Mouse (Mus musculus) CH12.LX (cell line): ENCODE measurements around the gene Gstm1. TPM values are rescaled to one million over a fixed set of nuclear protein-coding genes. Genes with fewer than 3 reads are reported as not detected.

Source experiments
- DNase-seq: peaks from one replicate; pipeline ENCODE4 v3.0.0-alpha.2; 2013; ENCODE audit errors: extremely low read depth
- H3K27ac ChIP-seq: 2 replicates; pipeline ENCODE4 v1.5.1; 2012; ENCODE audit warnings: low read depth, mild to moderate bottlenecking, control low read depth, moderate library complexity; ENCODE audit not compliant: insufficient read depth
- H3K27me3 ChIP-seq: replicated peaks from 2 replicates; pipeline ENCODE3; 2012; ENCODE audit warnings: inconsistent platforms
- H3K36me3 ChIP-seq, 2 experiments: replicated peaks in 1 of 2; 2 replicates each; pipeline versions ENCODE3 to v1.6.1; 2012; ENCODE audit warnings: inconsistent platforms in 1 of 2, low read length in 1 of 2, mild to moderate bottlenecking in 1 of 2, mixed read lengths in 1 of 2, moderate library complexity in 1 of 2; ENCODE audit not compliant: control insufficient read depth in 1 of 2, insufficient read depth in 1 of 2
- H3K4me1 ChIP-seq, 2 experiments: 2 replicates each; pipeline ENCODE4 v1.6.1; 2012; ENCODE audit warnings: inconsistent platforms in 1 of 2, moderate library complexity in 1 of 2; ENCODE audit not compliant: insufficient read depth in 2 of 2, control insufficient read depth in 1 of 2
- H3K4me2 ChIP-seq: 2 replicates; pipeline ENCODE4 v1.6.1; 2012; ENCODE audit warnings: low read depth, mild to moderate bottlenecking, control low read depth; ENCODE audit not compliant: poor library complexity, insufficient read depth, severe bottlenecking
- H3K4me3 ChIP-seq, 3 experiments: fragments of 150-350 bp in 1 of 3; sonication (generic) in 1 of 3; replicated peaks in 1 of 3; 2 replicates each; pipeline versions ENCODE3 to v1.5.1; 2011 to 2012; ENCODE audit warnings: low read depth in 2 of 3, low read length in 2 of 3, mild to moderate bottlenecking in 2 of 3, moderate library complexity in 2 of 3, control low read depth in 1 of 3, improper control_type of control experiment in 1 of 3, inconsistent platforms in 1 of 3, mixed read lengths in 1 of 3; ENCODE audit not compliant: poor library complexity in 1 of 3
- H3K79me2 ChIP-seq: replicated peaks from 2 replicates; pipeline ENCODE4 v1.6.1; 2012; ENCODE audit warnings: mild to moderate bottlenecking, moderate library complexity; ENCODE audit not compliant: control insufficient read depth, poor library complexity, insufficient read depth, severe bottlenecking; ENCODE audit errors: extremely low read depth
- H3K9ac ChIP-seq: 2 replicates; pipeline ENCODE4 v1.6.1; 2012; ENCODE audit warnings: low read depth, mild to moderate bottlenecking, control low read depth, moderate library complexity; ENCODE audit not compliant: insufficient read depth
- H3K9me3 ChIP-seq: replicated peaks from 2 replicates; pipeline ENCODE3; 2012; ENCODE audit warnings: low read length, inconsistent platforms, mixed read lengths
- CHD2 ChIP-seq: IDR thresholded peaks from 2 replicates; pipeline ENCODE4 v1.6.1; 2011; ENCODE audit warnings: low read length, improper control_type of control experiment
- CTCF ChIP-seq, 2 experiments: IDR thresholded peaks in 1 of 2; conservative IDR thresholded peaks in 1 of 2; 2 replicates each; pipeline ENCODE4 v1.5.1; 2011 to 2012; ENCODE audit warnings: low read depth in 2 of 2, low read length in 2 of 2, improper control_type of control experiment in 1 of 2, inconsistent platforms in 1 of 2, mild to moderate bottlenecking in 1 of 2, moderate library complexity in 1 of 2
- E2F4 ChIP-seq: IDR thresholded peaks from 2 replicates; pipeline ENCODE4 v1.6.1; 2011; ENCODE audit warnings: low read depth, low read length, improper control_type of control experiment; ENCODE audit not compliant: insufficient replicate concordance
- ELF1 ChIP-seq: IDR thresholded peaks from 2 replicates; pipeline ENCODE4 v1.6.1; 2014; ENCODE audit warnings: low read depth, mild to moderate bottlenecking, inconsistent platforms, low read length, improper control_type of control experiment
- ETS1 ChIP-seq: conservative IDR thresholded peaks from 2 replicates; pipeline ENCODE4 v1.6.1; 2012; ENCODE audit warnings: low read depth, mild to moderate bottlenecking, inconsistent platforms, low read length, improper control_type of control experiment, moderate library complexity
- JUN ChIP-seq: IDR thresholded peaks from 2 replicates; pipeline ENCODE4 v1.6.1; 2011; ENCODE audit warnings: low read depth, mild to moderate bottlenecking, low read length, improper control_type of control experiment, moderate library complexity; ENCODE audit not compliant: insufficient read depth
- JUND ChIP-seq: conservative IDR thresholded peaks from 2 replicates; pipeline ENCODE4 v1.6.1; 2011; ENCODE audit warnings: low read depth, low read length, improper control_type of control experiment
- KAT2A ChIP-seq: IDR thresholded peaks from 2 replicates; pipeline ENCODE4 v1.6.1; 2012; ENCODE audit warnings: low read length, improper control_type of control experiment, inconsistent platforms; ENCODE audit not compliant: insufficient replicate concordance
- MAFK ChIP-seq: IDR thresholded peaks from 2 replicates; pipeline ENCODE4 v1.6.1; 2011; ENCODE audit warnings: low read length, improper control_type of control experiment; ENCODE audit not compliant: insufficient replicate concordance
- MAX ChIP-seq: IDR thresholded peaks from 2 replicates; pipeline ENCODE4 v1.6.1; 2011; ENCODE audit warnings: low read length, improper control_type of control experiment
- MEF2A ChIP-seq: IDR thresholded peaks from 2 replicates; pipeline ENCODE4 v1.6.1; 2014; ENCODE audit warnings: low read depth, mild to moderate bottlenecking, inconsistent platforms, low read length, improper control_type of control experiment, borderline replicate concordance
- MYC ChIP-seq: IDR thresholded peaks from 2 replicates; pipeline ENCODE4 v1.6.1; 2011; ENCODE audit warnings: low read depth, mild to moderate bottlenecking, improper control_type of control experiment, low read length
- NELFE ChIP-seq: IDR thresholded peaks from 2 replicates; pipeline ENCODE4 v1.6.1; 2011; ENCODE audit warnings: low read depth, low read length, improper control_type of control experiment
- NRF1 ChIP-seq: IDR thresholded peaks from 2 replicates; pipeline ENCODE4 v1.6.1; 2014; ENCODE audit warnings: low read depth, mild to moderate bottlenecking, inconsistent platforms, low read length, improper control_type of control experiment, moderate library complexity
- POLR2A ChIP-seq: IDR thresholded peaks from 2 replicates; pipeline ENCODE4 v1.6.1; 2011; ENCODE audit warnings: low read depth, mild to moderate bottlenecking, improper control_type of control experiment, low read length
- POLR2AphosphoS2 ChIP-seq: IDR thresholded peaks from 2 replicates; pipeline ENCODE4 v1.6.1; 2011; ENCODE audit warnings: low read depth, low read length, improper control_type of control experiment
- RAD21 ChIP-seq: IDR thresholded peaks from 2 replicates; pipeline ENCODE4 v1.6.1; 2011; ENCODE audit warnings: low read depth, mild to moderate bottlenecking, low read length, improper control_type of control experiment, moderate library complexity
- RCOR1 ChIP-seq: conservative IDR thresholded peaks from 2 replicates; pipeline ENCODE4 v1.6.1; 2012; ENCODE audit warnings: low read depth, mild to moderate bottlenecking, inconsistent platforms, low read length, improper control_type of control experiment
- TCF12 ChIP-seq: IDR thresholded peaks from 2 replicates; pipeline ENCODE4 v1.6.1; 2014; ENCODE audit warnings: low read depth, mild to moderate bottlenecking, inconsistent platforms, low read length, improper control_type of control experiment
- ZMIZ1 ChIP-seq: IDR thresholded peaks from 2 replicates; pipeline ENCODE4 v1.6.1; 2012; ENCODE audit warnings: low read depth, mild to moderate bottlenecking, inconsistent platforms, low read length, improper control_type of control experiment
- dilution Hi-C: fragments of 300-500 bp; cut with MboI; formaldehyde crosslinking; loops from 2 replicates; pipeline ENCODE4 v1.14.3; 2020; ENCODE audit warnings: low sequenced_read_pairs; ENCODE audit not compliant: extremely low pct_unique_long_range_greater_than_20kb, extremely low pct_ligation_motif_present
- in situ Hi-C: fragments of 300-500 bp; cut with MboI; formaldehyde crosslinking; loops from 3 replicates; pipeline ENCODE4 v1.14.3; 2019; ENCODE audit warnings: low sequenced_read_pairs, low pct_ligation_motif_present, low pct_unique_long_range_greater_than_20kb, mixed read lengths
- polyA plus RNA-seq: library from polyadenylated mRNA; unstranded; fragments of >175 nt; gene quantifications from 2 replicates; pipeline ENCODE4 v1.2.1, GENCODE M21; 2012; ENCODE audit warnings: low read depth; ENCODE audit not compliant: insufficient read length
- total RNA-seq, 2 experiments: library from RNA; depleted of rRNA; stranded (reverse); fragments of 300-350 nt in 1 of 2; fragments of >200 nt in 1 of 2; gene quantifications; 2 replicates each; pipeline ENCODE4 v1.2.3; 2012 to 2014

The Gstm1 gene
- total and polyA plus RNA-seq, 3 experiments = 0.25 to 5.4 (median 0.35) TPM

- TF ChIP-seq CHD2 (no peak), TCF12 (peak; percentile 86), MYC (no peak), MAFK (peak; percentile 100), JUND (no peak), NELFE (peak; percentile 70), MEF2A (no peak), CTCF (conservative IDR thresholded peaks at IDR 0.05 in 1 of 2, IDR thresholded peaks at IDR 0.05 in 1 of 2; ENCODE audit: low read depth in 2 of 2, low read length in 2 of 2) (no peak), KAT2A (0 out of 2 replicates have a peak, but pooled peaks have one; percentile 20)
Measured at GRCm38 (mm10) chr3:108044394-108045140, 26.8 kb upstream of the Gstm1 start, which contains the start of gene Gstm4 (continued).

- no peak for DNase-seq
- H3K4me1 ChIP-seq = no peaks in the 10 kb centered on the region
- peaks cover 13% of the 10 kb centered on the region for H3K27me3 ChIP-seq
- H3K9ac ChIP-seq = no peak overlapping the region
- H3K4me2 ChIP-seq = no peak overlapping the region
- H3K4me3 ChIP-seq = no peak overlapping the region
- in situ Hi-C loops = no loop called here
- H3K27ac ChIP-seq = no peak overlapping the region
- TF ChIP-seq JUN = no peak
- TF ChIP-seq CHD2 = no peak
- no peak for TF ChIP-seq MAX
- TF ChIP-seq E2F4 = no peak
- no peak for TF ChIP-seq MEF2A
- TF ChIP-seq KAT2A = no peak
- TF ChIP-seq NELFE = no peak
- no peak for TF ChIP-seq ETS1
- no peak for TF ChIP-seq POLR2A
- TF ChIP-seq NRF1 = no peak
- no peak for TF ChIP-seq RCOR1
- TF ChIP-seq POLR2AphosphoS2 = no peak
- H3K36me3 ChIP-seq = no peaks in the 10 kb centered on the region
- no peaks in the 10 kb centered on the region for H3K79me2 ChIP-seq
- no peaks in the 10 kb centered on the region for H3K9me3 ChIP-seq
- dilution Hi-C loops = no loop called here
Measured at GRCm38 (mm10) chr3:108033156-108033555, 15.4 kb upstream of the Gstm1 start.

- in situ Hi-C loops = no loop called here
- Histone ChIP-seq H3K36me3 (no peaks in the 10 kb centered on the region), H3K79me2 (no peaks in the 10 kb centered on the region), H3K4me3 (no peak overlapping the region), H3K27me3 (peaks cover 13% of the 10 kb centered on the region), H3K4me1 (no peaks in the 10 kb centered on the region), H3K4me2 (no peak overlapping the region), H3K27ac (no peak overlapping the region), H3K9ac (no peak overlapping the region), H3K9me3 (no peaks in the 10 kb centered on the region)
- DNase-seq = no peak
- dilution Hi-C loops = no loop called here
- TF ChIP-seq ELF1 (no peak), CTCF (conservative IDR thresholded peaks at IDR 0.05 in 1 of 2, IDR thresholded peaks at IDR 0.05 in 1 of 2; ENCODE audit: low read depth in 2 of 2, low read length in 2 of 2) (no peak), ZMIZ1 (no peak), TCF12 (no peak), RAD21 (no peak)
Measured at GRCm38 (mm10) chr3:108032113-108032512, 14.3 kb upstream of the Gstm1 start.
